Mouse (Mus musculus) myocyte (in vitro differentiated cells): ENCODE measurements around the gene Spsb2.
"Not testable (repeated sequence)": the region's sequence is repeated elsewhere in the genome, so short reads cannot be mapped to it uniquely, and the experiment has no call there.

ENCODE experiments used
- CEBPB ChIP-seq: IDR thresholded peaks from 2 replicates; pipeline ENCODE4 v1.6.1; 2011; ENCODE audit warnings: mild to moderate bottlenecking, moderate library complexity; ENCODE audit not compliant: poor library complexity, insufficient read depth, severe bottlenecking
- E2F4 ChIP-seq: IDR thresholded peaks from one replicate; pipeline ENCODE4 v1.6.1; 2011; ENCODE audit warnings: mild to moderate bottlenecking, control low read depth, moderate library complexity; ENCODE audit not compliant: insufficient read depth
- MAX ChIP-seq: IDR thresholded peaks from one replicate; pipeline ENCODE4 v1.6.1; 2011; ENCODE audit warnings: low read depth, mild to moderate bottlenecking, control low read depth
- MYOG ChIP-seq, 3 experiments: IDR thresholded peaks; one replicate each; pipeline ENCODE4 v1.6.1; 2011; ENCODE audit warnings: control low read depth in 2 of 3, low read depth in 2 of 3, mild to moderate bottlenecking in 2 of 3; ENCODE audit not compliant: insufficient read length in 2 of 3, control insufficient read depth in 1 of 3, insufficient read depth in 1 of 3
- POLR2A ChIP-seq: IDR thresholded peaks from one replicate; pipeline ENCODE4 v1.6.1; 2011; ENCODE audit warnings: low read depth, mild to moderate bottlenecking, control low read depth, moderate library complexity; ENCODE audit not compliant: insufficient read length
- POLR2AphosphoS2 ChIP-seq: IDR thresholded peaks from one replicate; pipeline ENCODE4 v1.6.1; 2011; ENCODE audit warnings: low read depth, control low read depth; ENCODE audit not compliant: insufficient read length
- REST ChIP-seq: IDR thresholded peaks from one replicate; pipeline ENCODE4 v1.6.1; 2011; ENCODE audit warnings: mild to moderate bottlenecking, control low read depth, moderate library complexity; ENCODE audit not compliant: insufficient read depth, insufficient read length
- SRF ChIP-seq: IDR thresholded peaks from one replicate; pipeline ENCODE4 v1.6.1; 2011; ENCODE audit warnings: low read depth; ENCODE audit not compliant: control insufficient read depth, insufficient read length
- TCF12 ChIP-seq: IDR thresholded peaks from one replicate; pipeline ENCODE4 v1.6.1; 2011; ENCODE audit warnings: mild to moderate bottlenecking, control low read depth; ENCODE audit not compliant: poor library complexity, insufficient read depth, severe bottlenecking
- TCF3 ChIP-seq: IDR thresholded peaks from one replicate; pipeline ENCODE4 v1.6.1; 2011; ENCODE audit warnings: low read depth, control low read depth; ENCODE audit not compliant: insufficient read length
- USF1 ChIP-seq: IDR thresholded peaks from one replicate; pipeline ENCODE4 v1.6.1; 2011; ENCODE audit warnings: low read depth, mild to moderate bottlenecking, control low read depth, moderate library complexity

DNA sequence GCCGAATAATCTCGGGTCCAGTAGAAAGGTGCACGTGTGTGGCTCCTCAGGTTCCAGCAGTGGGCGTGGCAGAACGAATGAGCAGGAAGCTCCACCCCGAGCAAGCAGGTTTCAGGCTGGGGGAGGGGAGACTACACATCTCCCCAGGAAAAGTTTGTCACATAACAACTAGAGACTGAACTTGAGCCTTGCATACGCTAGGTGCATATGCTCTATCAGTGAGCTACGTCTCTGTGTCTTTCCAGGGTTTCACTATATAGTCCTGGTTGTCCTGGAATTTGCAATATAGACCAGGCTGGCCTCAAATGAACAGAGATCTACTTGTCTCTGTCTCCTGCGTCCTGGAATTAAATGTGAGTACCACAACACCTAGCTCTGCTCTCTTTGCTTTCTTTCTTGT is 6.1 kb upstream of the Spsb2 start:
- not testable (repeated sequence) for TF ChIP-seq POLR2A; TCF12; TCF3; USF1; E2F4; MAX; MYOG (IDR thresholded peaks at IDR 0.05; ENCODE audit: control insufficient read depth in 1 of 3, insufficient read depth in 1 of 3, insufficient read length in 2 of 3, low read depth in 2 of 3); SRF; POLR2AphosphoS2; CEBPB; REST
